Mouse (Mus musculus) heart, embryonic 14.5 days (tissue): Measurements from ENCODE around the gene Atg13. TPM values are rescaled to one million over a fixed set of nuclear protein-coding genes. Genes with fewer than 3 reads are reported as not detected.

Source experiments
- ATAC-seq: fragments of 200-750 bp; cut with Nextera tagmentation; 2 replicates; pipeline ENCODE4 v1.8.0; 2017; ENCODE audit warnings: low read depth, moderate TSS enrichment; ENCODE audit not compliant: insufficient number of reproducible peaks, insufficient read depth, low FRiP score
- H3K27ac ChIP-seq, 2 experiments: fragments of 200-500 bp in 1 of 2; fragments of 300-500 bp in 1 of 2; sonication (generic) in 1 of 2; replicated peaks in 1 of 2; 2 replicates each; pipeline ENCODE4 v1.5.1; 2012 to 2014; ENCODE audit warnings: low read depth in 2 of 2, low read length in 2 of 2, control low read depth in 1 of 2, mild to moderate bottlenecking in 1 of 2, mixed read lengths in 1 of 2; ENCODE audit not compliant: control insufficient read depth in 1 of 2, insufficient read depth in 1 of 2
- H3K27me3 ChIP-seq: fragments of 300-500 bp; sonication (generic); 2 replicates; pipeline ENCODE4 v1.6.1; 2014; ENCODE audit warnings: mild to moderate bottlenecking, low read length, control low read depth; ENCODE audit not compliant: control insufficient read depth, insufficient read depth
- H3K36me3 ChIP-seq: fragments of 300-500 bp; sonication (generic); 2 replicates; pipeline ENCODE4 v1.6.1; 2014; ENCODE audit warnings: mild to moderate bottlenecking, control low read depth, low read length, mixed read lengths; ENCODE audit not compliant: control insufficient read depth, insufficient read depth
- H3K4me1 ChIP-seq, 2 experiments: fragments of 200-500 bp in 1 of 2; fragments of 300-500 bp in 1 of 2; sonication (generic) in 1 of 2; 2 replicates each; pipeline ENCODE4 v1.6.1; 2012 to 2014; ENCODE audit warnings: low read length in 2 of 2, control low read depth in 1 of 2, mixed read lengths in 1 of 2; ENCODE audit not compliant: control insufficient read depth in 2 of 2, insufficient read depth in 2 of 2
- H3K4me2 ChIP-seq: fragments of 300-500 bp; sonication (generic); 2 replicates; pipeline ENCODE4 v1.6.1; 2014; ENCODE audit warnings: mild to moderate bottlenecking, low read length
- H3K4me3 ChIP-seq, 2 experiments: fragments of 200-500 bp in 1 of 2; fragments of 300-500 bp in 1 of 2; sonication (generic) in 1 of 2; 2 replicates each; pipeline ENCODE4 v1.5.1; 2012 to 2014; ENCODE audit warnings: low read length in 2 of 2, mild to moderate bottlenecking in 2 of 2, control low read depth in 1 of 2, low read depth in 1 of 2, moderate library complexity in 1 of 2; ENCODE audit not compliant: control insufficient read depth in 1 of 2, insufficient read depth in 1 of 2
- H3K9ac ChIP-seq: fragments of 300-500 bp; sonication (generic); 2 replicates; pipeline ENCODE4 v1.6.1; 2014; ENCODE audit warnings: mild to moderate bottlenecking, low read length
- H3K9me3 ChIP-seq: fragments of 300-500 bp; sonication (generic); 2 replicates; pipeline ENCODE4 v1.6.1; 2016; ENCODE audit warnings: low read length, control low read depth; ENCODE audit not compliant: control insufficient read depth
- WGBS: fragments of 180-500 bp; shearing (Covaris S2); extraction: QIAGEN DNeasy Blood & Tissue Kit; methylation state at CpG from one replicate; pipeline ENCODE4 v1.1.7; 2014; 5-methylcytosine and 5-hydroxymethylcytosine counted together
- polyA plus RNA-seq: library from polyadenylated mRNA; unstranded; fragments of >200 nt; fragmentation: Nextera tagmentation; extraction: Ambion mirVana; gene quantifications from 2 replicates; pipeline ENCODE4 v1.2.1, GENCODE M21; 2014

The Atg13 gene
- polyA plus RNA-seq, 1 experiment from 2014 or later: 29.0 TPM

DNA sequence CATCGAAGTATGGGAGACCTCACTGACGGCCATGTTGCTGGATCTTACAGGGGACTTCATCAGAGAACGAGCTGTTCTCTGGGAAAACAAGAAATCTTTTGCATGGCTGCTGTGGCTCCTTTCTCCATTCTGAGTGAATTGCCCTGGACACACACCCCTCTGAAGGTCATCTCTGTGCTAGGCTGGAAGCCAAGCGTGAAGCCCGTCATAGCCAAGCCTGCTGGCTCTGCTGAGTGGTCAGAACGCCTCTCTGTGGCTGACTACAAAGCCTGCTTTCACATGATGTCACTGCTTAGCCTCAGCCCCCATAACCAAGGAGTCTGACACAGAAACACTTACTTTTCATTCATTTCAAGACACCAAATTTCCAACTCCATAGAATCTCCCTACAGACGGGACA, 20.9 kb downstream of the Atg13 start:
- H3K4me1 ChIP-seq: no peaks in the 10 kb centered on the region; a peak in 1 of 4 replicates
- ATAC-seq: no peak
- peaks cover 58% of the 10 kb centered on the region for H3K36me3 ChIP-seq
- H3K27ac ChIP-seq: peak overlapping the region in 1 of 2 experiments; percentile 41; a peak in 2 of 4 replicates
- H3K4me3 ChIP-seq: no peak overlapping the region
- no peaks in the 10 kb centered on the region for H3K27me3 ChIP-seq
- H3K9ac ChIP-seq: no peak overlapping the region
- H3K4me2 ChIP-seq: no peak overlapping the region
- H3K9me3 ChIP-seq: no peaks in the 10 kb centered on the region
- 62% methylated on average over 7 of the region's 7 CpGs for WGBS

DNA sequence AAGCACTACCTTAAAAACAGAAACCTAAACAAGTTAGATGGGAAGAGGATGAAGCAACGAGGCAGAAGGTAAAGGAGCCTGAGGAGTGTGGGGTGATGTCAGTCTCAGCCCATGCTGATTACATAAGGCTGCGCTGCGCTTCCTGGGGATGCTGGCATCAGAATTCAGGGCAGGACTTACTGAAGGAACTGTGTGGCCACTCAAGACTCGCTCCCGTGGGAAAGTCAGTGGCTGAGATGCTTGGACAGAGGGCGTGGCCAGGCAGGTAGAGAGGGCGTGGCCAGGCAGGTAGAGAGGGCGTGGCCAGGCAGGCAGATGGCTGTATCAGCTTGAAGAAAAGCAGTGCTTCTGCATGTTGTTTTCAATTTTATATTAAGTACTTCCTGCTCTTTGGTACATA, 26.5 kb downstream of the Atg13 start:
- no peak overlapping the region for H3K9ac ChIP-seq
- peaks cover 2 to 3% of the 10 kb centered on the region in 2 experiments; a peak in 1 of 4 replicates for H3K4me1 ChIP-seq
- no peak for ATAC-seq
- no peaks in the 10 kb centered on the region for H3K27me3 ChIP-seq
- H3K36me3 ChIP-seq: peaks cover 83% of the 10 kb centered on the region
- H3K27ac ChIP-seq: no peak overlapping the region
- 74% methylated on average over 8 of the region's 8 CpGs for WGBS
- no peak overlapping the region for H3K4me3 ChIP-seq
- H3K4me2 ChIP-seq: no peak overlapping the region
- no peaks in the 10 kb centered on the region for H3K9me3 ChIP-seq

DNA sequence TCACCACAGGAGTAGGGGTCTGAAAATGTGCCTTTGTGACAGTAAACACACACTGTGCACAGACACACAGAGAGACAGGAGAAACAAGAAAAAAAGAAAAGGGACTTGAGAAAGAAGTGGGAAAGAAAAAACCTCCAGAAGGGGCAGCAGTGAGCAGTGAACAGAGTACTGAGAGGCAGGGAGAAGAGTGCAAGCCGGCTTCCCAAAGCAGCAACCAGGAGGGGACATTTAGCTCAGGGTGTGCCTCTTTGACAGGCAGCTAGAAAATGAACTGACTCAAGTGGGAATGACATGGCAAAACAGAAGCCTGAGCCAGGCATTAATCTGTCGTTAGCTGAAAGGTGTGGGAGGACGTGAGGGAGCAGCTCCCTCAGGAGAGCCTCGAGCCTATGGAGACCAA, 27.5 kb downstream of the Atg13 start:
- Histone ChIP-seq H3K27ac (no peak overlapping the region), H3K9ac (no peak overlapping the region), H3K9me3 (no peaks in the 10 kb centered on the region), H3K36me3 (peaks cover 86% of the 10 kb centered on the region), H3K4me1 (peaks cover 2 to 3% of the 10 kb centered on the region in 2 experiments; a peak in 1 of 4 replicates), H3K27me3 (no peaks in the 10 kb centered on the region), H3K4me2 (no peak overlapping the region), H3K4me3 (no peak overlapping the region)
- ATAC-seq: no peak
- 25% methylated on average over 4 of the region's 4 CpGs for WGBS

DNA sequence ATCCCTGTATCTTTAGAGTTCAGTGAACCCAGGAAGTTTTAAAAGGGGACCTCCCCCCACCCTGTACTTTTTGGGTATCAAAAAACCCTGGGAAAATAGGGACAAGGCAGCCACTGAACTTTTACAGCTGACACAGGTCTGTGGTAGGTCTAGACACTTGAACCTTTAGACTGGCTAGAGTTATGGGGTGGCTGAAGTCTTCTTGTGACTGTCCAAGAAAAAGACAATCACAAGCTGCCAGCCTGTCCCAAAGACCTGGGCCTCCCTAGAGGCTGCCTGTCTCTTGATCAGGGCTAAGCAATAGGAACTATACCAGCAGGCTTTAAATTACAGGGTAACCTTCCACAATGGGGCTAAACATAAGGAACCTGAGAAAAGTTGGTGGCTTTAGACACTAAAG, 33.4 kb downstream of the Atg13 start:
- Histone ChIP-seq H3K4me3 (no peak overlapping the region), H3K27ac (no peak overlapping the region), H3K4me2 (no peak overlapping the region), H3K4me1 (no peaks in the 10 kb centered on the region), H3K9ac (no peak overlapping the region), H3K27me3 (no peaks in the 10 kb centered on the region), H3K9me3 (no peaks in the 10 kb centered on the region), H3K36me3 (peaks cover 98% of the 10 kb centered on the region)
- ATAC-seq: no peak

DNA sequence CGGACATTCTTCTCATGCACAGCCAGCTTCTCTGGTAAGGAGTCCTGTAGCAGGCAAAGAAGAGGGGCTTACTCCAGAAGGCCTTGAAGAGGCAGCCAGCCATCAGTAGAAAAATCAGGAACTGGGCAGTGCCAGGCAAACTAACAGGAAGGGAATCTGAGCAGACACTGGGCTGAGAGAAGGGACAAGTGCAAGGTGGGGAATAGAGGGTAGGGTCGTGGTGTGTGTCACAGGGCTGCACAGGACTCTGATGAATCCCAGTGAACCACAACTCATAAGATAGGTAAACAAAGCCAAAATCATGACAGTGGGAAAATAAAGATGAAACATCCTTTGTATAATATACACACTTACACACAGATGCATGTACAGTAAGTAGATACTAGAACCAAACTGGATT, 34.0 kb downstream of the Atg13 start:
- H3K9ac ChIP-seq: no peak overlapping the region
- H3K27ac ChIP-seq: no peak overlapping the region
- no peak overlapping the region for H3K4me3 ChIP-seq
- no peaks in the 10 kb centered on the region for H3K9me3 ChIP-seq
- peaks cover 98% of the 10 kb centered on the region for H3K36me3 ChIP-seq
- WGBS: 71% methylated on average over 2 of the region's 2 CpGs
- H3K27me3 ChIP-seq: no peaks in the 10 kb centered on the region
- H3K4me2 ChIP-seq: no peak overlapping the region
- no peak for ATAC-seq
- no peaks in the 10 kb centered on the region for H3K4me1 ChIP-seq

DNA sequence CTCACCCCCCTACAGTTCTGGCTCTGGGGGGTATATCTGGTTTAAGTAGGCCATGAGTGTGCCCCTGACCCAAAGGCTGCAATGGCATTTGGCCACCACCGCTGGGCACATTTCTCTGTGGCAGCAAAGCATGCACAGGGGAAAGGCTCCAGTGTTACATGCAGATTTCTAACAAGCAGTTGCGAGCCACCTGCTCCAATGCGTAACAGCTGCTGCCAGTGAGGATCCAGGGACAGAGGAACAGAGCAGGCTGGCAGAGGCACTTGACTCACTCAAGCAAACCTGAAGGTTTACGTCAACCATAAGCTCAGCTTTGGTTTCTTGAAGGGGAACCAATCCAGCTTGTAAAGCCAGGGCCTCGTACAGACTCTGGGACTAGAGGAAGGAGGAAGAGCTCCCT, 35.5 kb downstream of the Atg13 start:
- Histone ChIP-seq H3K27ac (no peak overlapping the region), H3K4me2 (no peak overlapping the region), H3K9me3 (no peaks in the 10 kb centered on the region), H3K4me1 (no peaks in the 10 kb centered on the region), H3K4me3 (no peak overlapping the region), H3K9ac (no peak overlapping the region), H3K36me3 (peaks cover 97% of the 10 kb centered on the region), H3K27me3 (no peaks in the 10 kb centered on the region)
- ATAC-seq: no peak
- WGBS: 91% methylated on average over 5 of the region's 5 CpGs

DNA sequence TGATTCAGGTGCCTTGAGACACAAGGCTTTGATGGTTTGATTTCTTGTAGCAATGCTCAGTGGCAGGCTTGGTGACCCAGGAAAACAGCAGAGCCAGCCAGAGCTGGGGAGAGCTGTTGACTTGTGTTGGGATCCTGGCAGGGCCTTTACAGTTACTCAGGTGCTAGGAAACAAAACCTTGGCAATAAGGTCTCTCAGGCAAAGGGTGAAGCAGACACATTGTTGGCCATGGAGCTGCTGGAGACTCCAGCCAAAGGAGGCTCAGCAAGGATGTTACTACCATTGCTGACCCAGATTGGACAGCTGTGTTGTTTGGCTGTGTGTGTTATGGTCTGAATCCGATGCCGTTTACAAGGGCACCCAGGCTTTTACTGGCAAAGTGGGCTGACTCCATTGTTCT, 36.8 kb downstream of the Atg13 start:
- Histone ChIP-seq H3K4me3 (no peak overlapping the region), H3K27ac (no peak overlapping the region), H3K36me3 (peaks cover 98% of the 10 kb centered on the region), H3K4me1 (no peaks in the 10 kb centered on the region), H3K9me3 (no peaks in the 10 kb centered on the region), H3K9ac (no peak overlapping the region), H3K27me3 (no peaks in the 10 kb centered on the region), H3K4me2 (no peak overlapping the region)
- WGBS: 94% methylated on average over 2 of the region's 2 CpGs
- no peak for ATAC-seq

DNA sequence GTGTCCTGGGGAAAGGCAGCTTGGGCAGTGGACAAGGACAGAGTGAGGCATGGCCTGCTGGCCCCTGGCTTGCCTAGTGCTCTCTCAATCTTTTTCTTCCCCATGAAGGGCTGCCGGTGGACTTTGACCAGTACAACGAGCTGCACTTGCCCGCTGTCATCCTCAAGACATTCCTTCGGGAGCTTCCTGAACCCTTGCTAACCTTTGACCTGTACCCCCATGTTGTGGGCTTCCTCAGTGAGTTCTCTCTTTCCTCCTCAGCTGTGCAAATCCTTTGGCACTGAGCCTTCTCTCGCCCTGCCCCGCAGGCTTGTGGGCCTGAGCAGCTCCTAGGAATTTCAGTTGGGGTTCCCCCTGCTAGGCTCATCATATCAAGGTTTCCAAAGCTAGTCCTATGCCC, 40.3 kb downstream of the Atg13 start:
- no peak for ATAC-seq
- H3K4me3 ChIP-seq: no peak overlapping the region
- no peak overlapping the region for H3K9ac ChIP-seq
- no peaks in the 10 kb centered on the region for H3K9me3 ChIP-seq
- no peak overlapping the region for H3K27ac ChIP-seq
- 91% methylated on average over 6 of the region's 6 CpGs for WGBS
- H3K36me3 ChIP-seq: peaks cover 93% of the 10 kb centered on the region
- H3K27me3 ChIP-seq: no peaks in the 10 kb centered on the region
- peaks cover 4 to 5% of the 10 kb centered on the region in 2 experiments; a peak in 3 of 4 replicates for H3K4me1 ChIP-seq
- no peak overlapping the region for H3K4me2 ChIP-seq
